Comparison of ENCODE assay signal across 13 mouse cellular contexts in genomic region chr11:53522930-53523329, GRCm38 (mm10). TPM values are rescaled to one million over a fixed set of nuclear protein-coding genes. Genes with fewer than 3 reads are reported as not detected.
DNase-seq lines count a peak whose midpoint lies in the region; ATAC-seq and TF ChIP-seq lines count a peak whose summit lies in the region.
"Had no signal": no experiment of that assay in that cellular context is flagged by ENCODE, and none has a peak within 500 bp of the region (broad histone marks: within the 10 kb centered on the region; RNA-seq: fewer than 3 reads in every experiment).

No protein-coding gene starts in this region.

- H3K9me3 ChIP-seq in lung, embryonic 14.5 days (ENCODE audit: low read depth, low read length): no peaks in the 10 kb centered on the region
- H3K9me3 ChIP-seq: heart, embryonic 12.5 days; midbrain, embryonic 15.5 days had no signal

- DNase-seq in cerebellum, postnatal 4 days (ENCODE audit: low spot score in 2 of 2): no peak
- no peak for DNase-seq in lung, embryonic 14.5 days
- DNase-seq in lung, postnatal 36 days: no peak
- DNase-seq in left cerebral cortex, postnatal 14 days (ENCODE audit: low spot score in 2 of 2): peak; percentile 75 to 89
- peak; percentile 64 to 85 for DNase-seq in right cerebral cortex, postnatal 36 days (ENCODE audit: low spot score in 2 of 2)
- no peak for DNase-seq in adrenal gland, adult 2 months
- no peak for DNase-seq in spleen, postnatal 14 days (ENCODE audit: low spot score in 2 of 2)
- DNase-seq: kidney, postnatal 14 days; retina, postnatal 1 day had no signal

- H3K4me3 ChIP-seq in lung, embryonic 14.5 days (ENCODE audit: low read depth, low read length): no peak overlapping the region
- H3K4me3 ChIP-seq: heart, embryonic 12.5 days; midbrain, embryonic 15.5 days had no signal

- H3K36me3 ChIP-seq in lung, embryonic 14.5 days (ENCODE audit: insufficient read depth): no peaks in the 10 kb centered on the region
- H3K36me3 ChIP-seq: heart, embryonic 12.5 days; midbrain, embryonic 15.5 days had no signal

- H3K9ac ChIP-seq in lung, embryonic 14.5 days: no peak overlapping the region
- H3K9ac ChIP-seq: heart, embryonic 12.5 days; midbrain, embryonic 15.5 days had no signal

- peak overlapping the region; percentile 7; the same call in 1 of the 2 replicates for H3K4me2 ChIP-seq in lung, embryonic 14.5 days
- H3K4me2 ChIP-seq: heart, embryonic 12.5 days; midbrain, embryonic 15.5 days had no signal

- peaks cover 23% of the 10 kb centered on the region for H3K4me1 ChIP-seq in lung, embryonic 14.5 days (ENCODE audit: insufficient read depth)

- 15% methylated on average over 9 of the region's 9 CpGs for WGBS in lung, embryonic 14.5 days

- intact Hi-C loops in left cerebral cortex, postnatal 14 days (cut with DNase I): no loop called here

- no peak overlapping the region for H3K27ac ChIP-seq in lung, embryonic 14.5 days (ENCODE audit: low read depth)
- H3K27ac ChIP-seq: midbrain, embryonic 15.5 days had no signal

- no peak for TF ChIP-seq CTCF in lung, embryonic 14.5 days (IDR thresholded peaks at IDR 0.05; ENCODE audit: low read depth)

- H3K27me3 ChIP-seq in lung, embryonic 14.5 days (ENCODE audit: insufficient read depth, low read length): no peaks in the 10 kb centered on the region

- peak; percentile 42; the same call in 1 of the 2 replicates for ATAC-seq in cerebellum, adult (ENCODE audit: insufficient number of reproducible peaks, low FRiP score, low TSS enrichment)
- no peak for ATAC-seq in lung, embryonic 14.5 days (ENCODE audit: insufficient read depth)
- ATAC-seq: midbrain, embryonic 15.5 days had no signal

RNA-seq across cellular contexts. Expression of gene Sept8, which starts 3.9 kb away (rescaled TPM):
- polyA plus RNA-seq in lung, embryonic 14.5 days (2014; fragmentation: Nextera tagmentation; extraction: Ambion mirVana): 25.3 and 25.6 TPM in 2 replicates
- 100 to 1,000 TPM; 253 to 267 TPM for total RNA-seq in left cerebral cortex, postnatal 14 days (2021)
- 10 to 100 TPM; 38.1 to 43.7 TPM for total RNA-seq in adrenal gland, adult 2 months (2021)
- polyA plus RNA-seq in adrenal gland, adult 2 months (2012; rRNA removed): 32.7 and 46.9 TPM in 2 replicates

RNA-seq across cellular contexts. Expression of gene Sowaha, which starts 42.9 kb away (rescaled TPM):
- 0.17 and 0.18 TPM in 2 replicates for polyA plus RNA-seq in lung, embryonic 14.5 days (2014; fragmentation: Nextera tagmentation; extraction: Ambion mirVana)
- total RNA-seq in left cerebral cortex, postnatal 14 days (2021): 10 to 100 TPM; 71.5 to 74.7 TPM
- under 1 TPM; 0.29 to 0.45 TPM for total RNA-seq in adrenal gland, adult 2 months (2021)
- polyA plus RNA-seq in adrenal gland, adult 2 months (2012; rRNA removed): 0.47 and 0.72 TPM in 2 replicates

RNA-seq across cellular contexts. Expression of gene Gm9945, which starts 43.0 kb away (rescaled TPM):
- not detected in 2 replicates for polyA plus RNA-seq in lung, embryonic 14.5 days (2014; fragmentation: Nextera tagmentation; extraction: Ambion mirVana)
- total RNA-seq in left cerebral cortex, postnatal 14 days (2021): 1 to 10 TPM; 2.2 to 3.6 TPM
- total RNA-seq in adrenal gland, adult 2 months (2021): not detected
- polyA plus RNA-seq in adrenal gland, adult 2 months (2012; rRNA removed): not detected in 2 replicates
- polyA plus RNA-seq: heart, embryonic 12.5 days had no signal

RNA-seq across cellular contexts. Expression of gene Kif3a, which starts 44.2 kb away (rescaled TPM):
- 67.9 and 69.7 TPM in 2 replicates for polyA plus RNA-seq in lung, embryonic 14.5 days (2014; fragmentation: Nextera tagmentation; extraction: Ambion mirVana)
- total RNA-seq in left cerebral cortex, postnatal 14 days (2021): 100 to 1,000 TPM; 137 to 147 TPM
- total RNA-seq in adrenal gland, adult 2 months (2021): 10 to 100 TPM; 23.0 to 29.8 TPM
- polyA plus RNA-seq in adrenal gland, adult 2 months (2012; rRNA removed): 3.1 and 3.6 TPM in 2 replicates

RNA-seq across cellular contexts. Expression of gene Gm9837, which starts 52.7 kb away (rescaled TPM):
- not detected in 2 replicates for polyA plus RNA-seq in lung, embryonic 14.5 days (2014; fragmentation: Nextera tagmentation; extraction: Ambion mirVana)
- under 1 TPM in 1 of 2 experiments, not detected in 1; 0.51 TPM for total RNA-seq in left cerebral cortex, postnatal 14 days (2021)
- not detected for total RNA-seq in adrenal gland, adult 2 months (2021)
- polyA plus RNA-seq in adrenal gland, adult 2 months (2012; rRNA removed): not detected in 2 replicates
- polyA plus RNA-seq: heart, embryonic 12.5 days; midbrain, embryonic 15.5 days; urinary bladder, adult 2 months had no signal

Comparison
In these comparisons a context has a peak if more than half of its experiments do, and no peak if none do; other contexts are left out.
1. DNase-seq: peak in left cerebral cortex, postnatal 14 days (2 of 2) and right cerebral cortex, postnatal 36 days (2 of 2); none in cerebellum, postnatal 4 days (0 of 2), lung, embryonic 14.5 days (single experiment), lung, postnatal 36 days (single experiment), adrenal gland, adult 2 months (single experiment) and spleen, postnatal 14 days (0 of 2).
2. RNA of gene Sept8, which starts 3.9 kb away (total RNA-seq): 253 to 267 TPM in left cerebral cortex, postnatal 14 days; 38.1 to 43.7 TPM in adrenal gland, adult 2 months; every median in the first group is over 4 times any median in the second.
3. RNA of gene Sowaha, which starts 42.9 kb away (total RNA-seq): 71.5 to 74.7 TPM in left cerebral cortex, postnatal 14 days; 0.29 to 0.45 TPM in adrenal gland, adult 2 months; every median in the first group is over 10 times any median in the second.